Mouse (Mus musculus): ENCODE data around the gene Usp36.

Gene Usp36

GRCm38 (mm10) chr11:118222917-118223316 is 67.1 kb downstream of the Usp36 start:
- DNase-seq (ENCODE audit: low spot score) = no peak

- DNase-seq (ENCODE audit: low spot score) = no peak
Observed at GRCm38 (mm10) chr11:118222351-118222885, 67.6 kb downstream of the Usp36 start.

- peak; percentile 73 for DNase-seq (ENCODE audit: low spot score)
Observed at GRCm38 (mm10) chr11:118220561-118221262, 69.3 kb downstream of the Usp36 start.

GRCm38 (mm10) chr11:118219066-118219465 is 71.0 kb downstream of the Usp36 start:
- no peak for DNase-seq (ENCODE audit: low spot score)

GRCm38 (mm10) chr11:118216468-118216867 is 73.6 kb downstream of the Usp36 start:
- DNase-seq (ENCODE audit: low spot score) = no peak

GRCm38 (mm10) chr11:118215928-118216458 is 74.1 kb downstream of the Usp36 start:
- DNase-seq (ENCODE audit: low spot score) = no peak

- DNase-seq (ENCODE audit: low spot score) = no peak
Observed at GRCm38 (mm10) chr11:118212636-118213112, 77.4 kb downstream of the Usp36 start.

GRCm38 (mm10) chr11:118211749-118212635 is 78.1 kb downstream of the Usp36 start:
- no peak for DNase-seq (ENCODE audit: low spot score)

- DNase-seq (ENCODE audit: low spot score) = peak; percentile 55
Observed at GRCm38 (mm10) chr11:118210962-118211361, 79.1 kb downstream of the Usp36 start.

GRCm38 (mm10) chr11:118210116-118210515 is 79.9 kb downstream of the Usp36 start:
- DNase-seq (ENCODE audit: low spot score) = no peak

All from T-cell, adult 2 months (primary cell).